Mouse (Mus musculus) T-helper 2 cell (primary cell): ENCODE measurements around the gene Foxf2.

Source experiments
- in situ Hi-C: fragments of 300-600 bp; cut with MboI, MseI; formaldehyde crosslinking; loops from one replicate; pipeline ENCODE4 v1.15.1; 2025; ENCODE audit warnings: high pct_unique_total_duplicates

The Foxf2 gene

GRCm38 (mm10) chr13:31625333-31626101 is at the start of gene Foxf2:
TSS of gene Foxf2 (plus strand) at chr13:31625816.
- in situ Hi-C loops: loop anchor here (25.0 kb wide), 1 partner anchor 1063 kb away; no protein-coding TSS in a partner anchor

- in situ Hi-C loops: no loop called here
Observed at GRCm38 (mm10) chr13:31576696-31577095, 48.9 kb upstream of the Foxf2 start.

GRCm38 (mm10) chr13:31577576-31577975 is 48.0 kb upstream of the Foxf2 start:
- in situ Hi-C loops: no loop called here

DNA sequence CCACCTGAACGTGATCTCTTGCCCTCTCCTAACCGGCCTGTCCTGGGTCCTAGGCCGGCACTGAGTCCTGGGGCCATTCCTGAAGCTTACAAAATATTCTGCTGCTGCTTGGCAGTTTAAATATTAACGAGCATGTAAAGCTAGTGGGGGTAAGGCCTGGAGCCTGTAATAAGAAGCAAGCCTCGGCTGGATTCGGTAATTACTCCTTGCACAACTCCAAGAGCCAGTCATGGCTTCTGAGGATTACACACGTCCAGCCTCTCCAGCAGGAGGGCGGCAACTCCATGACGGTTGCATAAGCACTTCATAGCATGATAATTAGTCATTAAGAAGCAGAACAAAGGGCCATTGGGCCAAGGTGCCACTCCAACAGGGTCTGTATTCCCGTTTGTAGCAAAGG is 47.2 kb upstream of the Foxf2 start:
- in situ Hi-C loops: no loop called here

DNA sequence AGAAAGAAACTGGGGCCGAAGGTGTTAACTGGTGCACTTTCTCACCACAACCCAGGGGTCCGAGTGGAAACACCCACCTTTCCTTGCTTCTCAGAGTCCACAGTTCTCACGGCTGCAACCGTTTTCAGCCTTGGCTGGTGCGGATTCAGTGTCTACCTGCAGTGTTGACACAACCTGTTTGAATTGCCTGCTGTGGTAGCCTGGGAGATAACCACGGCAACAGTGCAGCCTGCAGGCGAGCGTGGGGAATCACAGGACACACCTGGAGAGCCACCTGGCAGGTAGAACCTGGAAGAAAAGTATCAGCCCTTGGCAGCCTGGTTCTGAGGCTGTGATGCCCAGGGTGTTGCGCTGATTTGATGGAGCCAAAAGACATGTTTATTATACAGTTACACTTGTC is 45.8 kb upstream of the Foxf2 start:
- in situ Hi-C loops: no loop called here

- in situ Hi-C loops: no loop called here
Observed at GRCm38 (mm10) chr13:31587341-31587740, 38.3 kb upstream of the Foxf2 start.

GRCm38 (mm10) chr13:31599576-31599975 is 26.0 kb upstream of the Foxf2 start:
- in situ Hi-C loops: no loop called here

DNA sequence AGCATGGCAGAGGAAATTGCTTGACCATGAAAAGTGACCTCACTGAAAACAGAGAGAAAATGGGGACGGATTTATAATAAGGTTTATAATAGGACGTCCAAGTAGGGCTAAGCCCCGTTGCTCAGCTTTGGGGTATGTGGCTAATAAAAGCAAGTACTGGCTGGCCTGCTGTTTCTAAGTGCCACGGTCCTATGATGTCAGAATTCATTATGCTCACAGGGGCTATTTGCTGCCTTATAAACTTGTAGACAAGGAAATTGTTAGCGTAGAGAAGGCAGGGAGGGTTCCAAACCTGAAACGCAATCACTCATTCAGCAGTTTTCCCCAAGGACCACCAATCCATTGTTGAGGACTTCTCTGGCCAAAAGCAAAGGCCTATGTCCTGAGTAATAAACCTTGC is 21.7 kb upstream of the Foxf2 start:
- in situ Hi-C loops: no loop called here

GRCm38 (mm10) chr13:31614724-31615465 is 10.7 kb upstream of the Foxf2 start:
- in situ Hi-C loops: loop anchor here (5.0 kb wide), 2 partner anchors 43 to 533 kb away; no protein-coding TSS in a partner anchor

- in situ Hi-C loops: loop anchor here (5.0 kb wide), 1 partner anchor 43 kb away; no protein-coding TSS in a partner anchor
Observed at GRCm38 (mm10) chr13:31615561-31616165, 10.0 kb upstream of the Foxf2 start.

DNA sequence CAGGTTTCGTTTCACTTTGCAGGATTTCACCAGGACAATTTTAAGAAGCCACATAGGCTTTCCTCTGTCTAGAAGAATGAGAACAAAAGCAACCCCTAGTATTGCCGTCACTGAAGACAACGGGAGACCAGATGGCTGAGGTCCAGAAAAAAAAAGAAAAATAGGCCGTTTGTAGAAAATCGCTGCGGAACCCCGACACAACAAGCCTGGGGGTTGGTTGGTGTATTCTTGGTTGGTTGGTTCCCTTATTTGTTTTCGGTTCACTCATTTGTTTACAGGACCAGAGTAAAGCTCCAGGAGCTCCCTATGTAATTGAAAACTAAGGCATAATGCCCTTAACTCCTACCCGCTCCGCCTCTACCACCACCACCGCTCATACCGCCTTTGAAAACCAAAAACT is 7.6 kb upstream of the Foxf2 start:
- in situ Hi-C loops: loop anchor here (5.0 kb wide), 1 partner anchor 46 kb away; no protein-coding TSS in a partner anchor

DNA sequence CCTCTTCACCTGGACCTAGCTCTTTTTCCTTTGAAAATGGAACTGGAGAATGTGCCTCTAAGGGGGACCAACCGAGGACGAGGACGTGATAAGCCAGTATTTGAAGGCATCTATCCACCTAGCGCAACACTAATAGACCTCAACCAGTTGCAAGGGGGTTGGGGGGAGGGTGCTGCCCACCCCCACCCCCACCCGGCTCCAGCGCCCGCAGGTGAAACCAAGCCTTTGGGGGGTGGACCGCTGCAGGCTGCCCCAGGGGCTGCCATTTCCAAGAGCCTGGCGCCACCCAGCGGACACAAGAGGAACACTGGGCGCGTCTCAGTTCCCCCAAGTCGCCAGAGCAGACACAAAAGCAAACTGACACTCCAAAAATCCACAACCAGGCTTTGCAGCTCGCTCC is 7.2 kb upstream of the Foxf2 start:
- in situ Hi-C loops: loop anchor here (5.0 kb wide), 1 partner anchor 46 kb away; no protein-coding TSS in a partner anchor

- in situ Hi-C loops: loop anchor here (5.0 kb wide), 1 partner anchor 47 kb away; no protein-coding TSS in a partner anchor
Observed at GRCm38 (mm10) chr13:31618919-31619655, 6.5 kb upstream of the Foxf2 start.

DNA sequence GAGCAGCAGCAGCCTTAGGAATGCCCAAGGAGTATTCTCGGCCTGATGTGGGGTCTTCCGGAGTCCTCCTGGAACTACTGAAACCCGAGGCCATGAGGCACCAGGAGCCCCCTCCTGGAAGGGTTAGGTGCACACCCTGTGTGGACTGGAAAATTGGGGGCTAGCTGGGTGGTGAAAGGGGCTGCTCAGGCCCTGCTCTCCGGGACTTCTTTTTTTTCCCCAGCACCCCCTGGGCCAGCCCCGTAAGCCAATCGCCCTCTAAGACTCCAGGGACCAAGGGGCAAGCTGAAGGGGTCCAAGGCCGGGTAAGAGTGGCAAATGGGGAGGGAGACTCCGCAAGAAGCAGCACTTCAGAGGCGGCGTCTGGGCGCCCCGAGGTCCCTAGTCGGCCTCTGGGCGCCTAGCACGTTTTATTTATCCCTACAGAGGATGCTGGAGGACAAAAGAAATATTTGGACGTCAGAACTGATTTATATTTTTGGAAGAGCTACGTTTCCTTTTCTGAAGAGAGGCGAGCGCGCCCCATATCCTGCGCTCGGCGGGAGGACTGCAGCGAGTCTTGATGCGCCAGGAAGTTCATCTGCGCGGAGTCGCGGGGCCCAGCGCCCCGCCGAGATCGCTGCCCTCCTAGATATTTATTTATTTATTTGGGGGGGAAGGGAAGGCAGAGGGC is 5.7 kb upstream of the Foxf2 start:
- in situ Hi-C loops: loop anchor here (5.0 kb wide), 1 partner anchor 48 kb away; no protein-coding TSS in a partner anchor

GRCm38 (mm10) chr13:31620499-31620847 is 5.1 kb upstream of the Foxf2 start:
- in situ Hi-C loops: no loop called here

DNA sequence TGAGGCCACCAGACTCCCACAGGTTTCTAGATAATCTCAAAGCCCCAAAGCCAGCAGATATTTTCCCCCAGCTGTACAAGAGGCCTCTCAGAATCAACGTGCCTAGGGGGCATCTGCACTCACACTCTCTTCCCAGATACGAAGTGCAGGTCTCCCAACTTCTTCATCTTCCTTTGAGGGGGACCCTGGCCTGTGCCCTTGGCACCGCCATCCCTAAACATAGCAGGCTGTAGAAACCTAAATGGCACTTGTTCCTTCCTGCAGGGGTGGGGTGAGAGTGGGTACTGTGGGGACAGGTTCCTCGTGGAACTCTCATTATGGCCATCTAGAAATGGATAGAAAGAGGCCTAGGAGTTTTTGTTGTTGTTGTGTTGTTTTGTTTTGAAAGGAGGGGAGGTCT is 4.7 kb upstream of the Foxf2 start:
- in situ Hi-C loops: no loop called here

- in situ Hi-C loops: no loop called here
Observed at GRCm38 (mm10) chr13:31621741-31622140, 3.9 kb upstream of the Foxf2 start.

GRCm38 (mm10) chr13:31622371-31622770 is 3.2 kb upstream of the Foxf2 start:
- in situ Hi-C loops: no loop called here

GRCm38 (mm10) chr13:31623291-31623690 is 2.3 kb upstream of the Foxf2 start:
- in situ Hi-C loops: no loop called here

DNA sequence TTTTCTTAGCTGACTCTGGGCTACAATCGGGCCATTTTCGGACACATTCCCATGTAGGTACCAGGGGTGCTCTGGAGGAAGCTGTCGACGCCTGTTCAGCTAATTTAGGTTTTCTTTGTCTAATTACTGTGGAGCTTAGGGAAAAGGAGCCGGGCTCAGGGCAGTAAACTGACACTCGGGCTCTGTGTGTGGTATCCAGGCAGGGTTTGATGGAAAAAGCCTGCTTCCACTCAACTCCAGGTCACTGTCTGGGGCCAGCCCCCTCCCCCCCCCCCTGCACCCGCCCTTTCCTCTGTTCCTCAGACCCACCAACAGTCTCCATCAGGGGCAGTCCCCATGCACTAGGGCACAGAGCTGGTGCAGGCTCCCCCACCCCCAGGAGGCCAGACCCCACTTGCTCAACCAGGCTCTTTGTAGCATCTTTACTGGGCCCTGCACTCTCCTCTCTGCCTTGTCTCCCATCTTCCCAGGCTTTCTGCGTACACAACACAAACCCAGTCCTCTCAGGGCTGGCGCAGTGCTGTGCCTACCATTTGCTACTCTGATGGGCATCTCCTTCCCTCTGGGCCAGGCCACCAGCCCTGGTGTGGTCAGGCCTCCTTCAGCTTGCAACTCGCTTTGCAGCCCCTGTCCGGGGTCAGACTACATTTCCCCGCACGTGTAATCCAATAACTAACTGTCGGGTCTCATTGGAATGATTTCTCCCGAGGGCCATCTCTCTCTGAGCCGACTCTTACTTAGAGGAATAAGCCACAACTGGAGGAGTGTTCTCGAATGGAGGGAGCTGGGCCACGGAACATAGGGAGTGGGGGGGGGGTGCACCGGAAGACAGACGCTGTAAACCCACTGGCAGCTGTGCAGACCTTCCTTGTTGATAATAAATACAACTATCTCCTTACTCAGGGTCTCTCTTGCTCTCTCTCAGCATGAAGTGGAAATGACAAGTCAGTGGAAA is 1.4 kb upstream of the Foxf2 start:
- in situ Hi-C loops: no loop called here
